Mouse (Mus musculus) erythroblast, embryonic 14.5 days (primary cell): ENCODE results near the gene Slc4a8. TPM values are rescaled to one million over a fixed set of nuclear protein-coding genes. Genes with fewer than 3 reads are reported as not detected.

Experiments
- H3K27me3 ChIP-seq: 2 replicates; pipeline ENCODE4 v1.6.1; 2012; ENCODE audit warnings: inconsistent platforms; ENCODE audit not compliant: control insufficient read depth
- H3K36me3 ChIP-seq: 2 replicates; pipeline ENCODE4 v1.6.1; 2012; ENCODE audit warnings: mild to moderate bottlenecking, inconsistent platforms; ENCODE audit not compliant: control insufficient read depth
- H3K4me1 ChIP-seq: 2 replicates; pipeline ENCODE4 v1.6.1; 2012; ENCODE audit warnings: inconsistent platforms; ENCODE audit not compliant: control insufficient read depth
- H3K4me3 ChIP-seq: replicated peaks from 2 replicates; pipeline ENCODE3; 2012; ENCODE audit warnings: moderate library complexity, mild to moderate bottlenecking, inconsistent platforms
- H3K9me3 ChIP-seq: 2 replicates; pipeline ENCODE4 v1.6.1; 2012; ENCODE audit warnings: low read length, inconsistent platforms, mixed read lengths; ENCODE audit not compliant: control insufficient read depth
- GATA1 ChIP-seq: IDR thresholded peaks from 2 replicates; pipeline ENCODE4 v1.6.1; 2012; ENCODE audit warnings: low read length, inconsistent platforms, mixed read lengths
- TAL1 ChIP-seq: IDR thresholded peaks from 3 replicates; pipeline ENCODE4 v1.6.1; 2012; ENCODE audit warnings: low read length, inconsistent platforms, mixed read lengths
- polyA plus RNA-seq: library from polyadenylated mRNA; stranded (reverse); fragments of >175 nt; gene quantifications from 2 replicates; pipeline ENCODE4 v1.2.3, GENCODE M21; 2012

Gene Slc4a8
- polyA plus RNA-seq, 1 experiment: 0.09 TPM

DNA sequence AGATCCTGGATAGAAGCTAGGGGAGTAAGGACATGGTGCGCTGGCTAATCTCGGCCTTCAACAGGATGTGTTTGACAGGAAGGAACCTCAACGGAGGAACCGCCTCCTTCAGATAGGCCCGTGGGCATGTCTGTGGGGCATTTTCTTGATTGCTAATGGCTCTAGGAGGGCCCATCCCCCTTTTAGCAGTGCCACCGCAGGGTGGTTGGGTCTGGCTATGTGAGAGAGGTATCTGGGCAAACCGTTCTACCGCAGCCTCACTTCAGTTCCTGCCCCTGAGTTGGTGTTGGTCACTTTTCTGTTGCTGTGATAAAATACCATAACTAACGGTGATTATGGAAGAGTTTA lies 25.6 kb upstream of the Slc4a8 start:
- peaks cover 56% of the 10 kb centered on the region for H3K4me1 ChIP-seq
- TF ChIP-seq TAL1 (no peak), GATA1 (no peak)
- no peaks in the 10 kb centered on the region for H3K36me3 ChIP-seq
- peaks cover 23% of the 10 kb centered on the region for H3K27me3 ChIP-seq
- H3K4me3 ChIP-seq: no peak overlapping the region
- H3K9me3 ChIP-seq: no peaks in the 10 kb centered on the region

DNA sequence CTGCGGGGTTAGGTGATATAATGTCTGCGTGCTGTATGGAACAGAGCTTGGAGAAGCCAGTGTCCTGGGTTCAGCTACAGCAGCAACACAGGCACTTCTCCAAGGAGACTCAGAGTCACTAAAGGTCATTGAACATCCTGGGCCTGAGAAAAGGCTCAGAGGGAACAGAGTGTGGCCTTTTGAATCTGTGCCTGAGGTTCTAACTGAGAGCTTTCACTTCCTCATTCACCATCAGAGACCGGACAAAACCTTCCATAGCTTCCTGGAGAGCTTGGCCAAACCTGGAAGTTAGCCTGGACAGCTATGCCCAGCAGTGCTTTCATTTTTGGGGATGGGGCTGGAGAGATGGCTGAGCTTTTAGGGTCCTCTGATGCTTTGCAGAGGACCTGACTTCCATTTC lies 23.9 kb upstream of the Slc4a8 start:
- peaks cover 6% of the 10 kb centered on the region for H3K27me3 ChIP-seq
- H3K4me3 ChIP-seq: no peak overlapping the region
- H3K9me3 ChIP-seq: no peaks in the 10 kb centered on the region
- peaks cover 52% of the 10 kb centered on the region for H3K4me1 ChIP-seq
- no peaks in the 10 kb centered on the region for H3K36me3 ChIP-seq
- no peak for TF ChIP-seq TAL1
- TF ChIP-seq GATA1: no peak

DNA sequence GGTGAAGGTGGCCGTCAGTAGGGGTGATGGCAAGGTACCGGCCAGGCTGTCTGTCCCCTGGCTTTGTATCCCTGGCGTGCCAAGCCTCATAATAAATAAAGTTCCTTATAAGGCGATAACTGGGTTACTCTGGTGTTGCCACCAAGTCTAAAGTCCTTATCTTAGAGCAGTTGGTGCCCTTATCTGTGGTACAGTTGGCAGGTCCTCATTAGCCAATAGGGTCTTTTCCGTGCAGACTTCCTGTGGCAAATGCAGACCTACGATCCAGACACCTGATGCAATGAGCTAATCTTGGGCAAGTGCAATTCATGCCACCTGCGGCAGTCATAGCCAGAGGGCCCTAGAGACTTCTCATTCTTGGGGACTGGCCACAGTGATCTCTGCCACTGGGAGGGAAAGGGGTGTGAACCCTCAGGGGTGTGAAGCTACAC lies 23.2 kb upstream of the Slc4a8 start:
- Histone ChIP-seq H3K9me3 (peaks cover 2% of the 10 kb centered on the region; the same call in 1 of the 2 replicates), H3K36me3 (no peaks in the 10 kb centered on the region), H3K27me3 (peaks cover 3% of the 10 kb centered on the region), H3K4me3 (peak overlapping the region; percentile 44), H3K4me1 (peaks cover 53% of the 10 kb centered on the region)
- TF ChIP-seq GATA1: peak; percentile 91
- TF ChIP-seq TAL1: no peak; the same call in 2 of the 3 replicates

- H3K36me3 ChIP-seq: no peaks in the 10 kb centered on the region
- H3K4me3 ChIP-seq: no peak overlapping the region
- no peaks in the 10 kb centered on the region for H3K27me3 ChIP-seq
- peaks cover 4% of the 10 kb centered on the region; the same call in 1 of the 2 replicates for H3K9me3 ChIP-seq
- TF ChIP-seq TAL1 (no peak), GATA1 (no peak)
- peaks cover 49% of the 10 kb centered on the region for H3K4me1 ChIP-seq
Measured at GRCm38 (mm10) chr15:100739442-100739841, 22.1 kb upstream of the Slc4a8 start.

DNA sequence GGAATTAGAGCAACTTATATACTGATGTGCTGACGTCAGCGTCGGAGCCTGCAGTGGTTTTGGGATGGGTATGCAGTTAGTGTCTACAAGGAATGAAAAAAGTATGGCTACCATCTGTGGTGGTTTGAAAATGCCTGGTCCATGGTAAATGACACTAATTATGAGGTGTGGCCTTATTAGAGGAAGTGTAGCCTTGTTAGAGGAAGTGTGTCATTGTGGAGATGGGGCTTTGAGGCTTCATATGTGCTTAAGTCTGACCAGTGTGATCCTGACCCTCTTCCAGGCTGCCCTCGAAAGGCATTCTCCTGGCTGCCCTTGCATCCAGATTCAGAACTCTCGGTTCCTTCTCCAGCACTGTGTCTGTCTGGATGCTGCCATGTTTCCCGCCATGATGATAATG lies 18.3 kb upstream of the Slc4a8 start:
- Histone ChIP-seq H3K27me3 (no peaks in the 10 kb centered on the region), H3K4me3 (no peak overlapping the region), H3K9me3 (peaks cover 4% of the 10 kb centered on the region; the same call in 1 of the 2 replicates), H3K4me1 (peaks cover 55% of the 10 kb centered on the region), H3K36me3 (no peaks in the 10 kb centered on the region; the same call in 1 of the 2 replicates)
- TF ChIP-seq TAL1: no peak
- no peak for TF ChIP-seq GATA1

- Histone ChIP-seq H3K9me3 (peaks cover 4% of the 10 kb centered on the region; the same call in 1 of the 2 replicates), H3K27me3 (no peaks in the 10 kb centered on the region), H3K36me3 (no peaks in the 10 kb centered on the region; the same call in 1 of the 2 replicates), H3K4me1 (peaks cover 69% of the 10 kb centered on the region), H3K4me3 (peak overlapping the region; percentile 34)
- TF ChIP-seq GATA1 (no peak; the same call in 1 of the 2 replicates), TAL1 (no peak)
Measured at GRCm38 (mm10) chr15:100746478-100747120, 14.9 kb upstream of the Slc4a8 start.

- H3K4me3 ChIP-seq: peak overlapping the region; percentile 63
- peaks cover 4% of the 10 kb centered on the region; the same call in 1 of the 2 replicates for H3K9me3 ChIP-seq
- no peaks in the 10 kb centered on the region; the same call in 1 of the 2 replicates for H3K36me3 ChIP-seq
- TF ChIP-seq TAL1 (no peak), GATA1 (peak; percentile 73; the same call in 1 of the 2 replicates)
- H3K4me1 ChIP-seq: peaks cover 69% of the 10 kb centered on the region
- H3K27me3 ChIP-seq: 0 out of 2 replicates have a peak, but pooled peaks cover 2% of the 10 kb centered on the region
Measured at GRCm38 (mm10) chr15:100747121-100747963, 14.2 kb upstream of the Slc4a8 start.

GRCm38 (mm10) chr15:100748584-100748983 lies 13.0 kb upstream of the Slc4a8 start:
- Histone ChIP-seq H3K36me3 (no peaks in the 10 kb centered on the region; the same call in 1 of the 2 replicates), H3K4me1 (peaks cover 69% of the 10 kb centered on the region), H3K9me3 (peaks cover under 1% of the 10 kb centered on the region; the same call in 1 of the 2 replicates), H3K4me3 (no peak overlapping the region), H3K27me3 (peaks cover 8% of the 10 kb centered on the region)
- TF ChIP-seq GATA1 (no peak), TAL1 (no peak)
